Mouse (Mus musculus) C2C12 (cell line): ENCODE results near the gene Pold1.

Experiments
- CTCF ChIP-seq: IDR thresholded peaks from one replicate; pipeline ENCODE4 v1.5.1; 2011; ENCODE audit not compliant: control insufficient read depth, insufficient read depth, insufficient read length
- MYOG ChIP-seq: IDR thresholded peaks from one replicate; pipeline ENCODE4 v1.6.1; 2011; ENCODE audit not compliant: control insufficient read depth, insufficient read length; ENCODE audit errors: extremely low read depth

GRCm38 (mm10) chr7:44586518-44586917 lies 37.9 kb upstream of the Pold1 start:
- TF ChIP-seq CTCF (no peak), MYOG (no peak)
